Mouse (Mus musculus) embryonic facial prominence, embryonic 12.5 days (tissue): ENCODE data around the gene Nudt3. TPM values are rescaled to one million over a fixed set of nuclear protein-coding genes. Genes with fewer than 3 reads are reported as not detected.

ENCODE experiments used
- ATAC-seq: fragments of 200-750 bp; cut with Nextera tagmentation; 2 replicates; pipeline ENCODE4 v1.8.0; 2017; ENCODE audit not compliant: insufficient number of reproducible peaks, insufficient read depth, low FRiP score, low TSS enrichment
- H3K27ac ChIP-seq: fragments of 300-500 bp; sonication (generic); 2 replicates; pipeline ENCODE4 v1.5.1; 2016; ENCODE audit warnings: mild to moderate bottlenecking
- H3K27me3 ChIP-seq: fragments of 300-500 bp; sonication (generic); 2 replicates; pipeline ENCODE4 v1.6.1; 2016; ENCODE audit warnings: mild to moderate bottlenecking, moderate library complexity
- H3K36me3 ChIP-seq: fragments of 300-500 bp; sonication (generic); 2 replicates; pipeline ENCODE4 v1.6.1; 2016; ENCODE audit warnings: mild to moderate bottlenecking
- H3K4me1 ChIP-seq: fragments of 300-500 bp; sonication (generic); 2 replicates; pipeline ENCODE4 v1.6.1; 2016
- H3K4me2 ChIP-seq: fragments of 300-500 bp; sonication (generic); replicated peaks from 2 replicates; pipeline ENCODE4 v1.6.1; 2016; ENCODE audit warnings: mild to moderate bottlenecking, moderate library complexity
- H3K4me3 ChIP-seq: fragments of 300-500 bp; sonication (generic); 2 replicates; pipeline ENCODE4 v1.5.1; 2016; ENCODE audit warnings: mild to moderate bottlenecking
- H3K9ac ChIP-seq: fragments of 300-500 bp; sonication (generic); 2 replicates; pipeline ENCODE4 v1.6.1; 2016; ENCODE audit warnings: mild to moderate bottlenecking, moderate library complexity
- H3K9me3 ChIP-seq: fragments of 300-500 bp; sonication (generic); 2 replicates; pipeline ENCODE4 v1.6.1; 2016; ENCODE audit warnings: mild to moderate bottlenecking, moderate library complexity
- WGBS: fragments of 180-500 bp; shearing (Covaris S2); methylation state at CpG from one replicate; pipeline ENCODE4 v1.1.7; 2016; 5-methylcytosine and 5-hydroxymethylcytosine counted together
- polyA plus RNA-seq: library from polyadenylated mRNA; unstranded; fragments of >200 nt; fragmentation: Nextera tagmentation; extraction: Ambion mirVana; gene quantifications from 2 replicates; pipeline ENCODE4 v1.2.1, GENCODE M21; 2016

The Nudt3 gene
- polyA plus RNA-seq, 1 experiment from 2014 or later = 135 TPM

DNA sequence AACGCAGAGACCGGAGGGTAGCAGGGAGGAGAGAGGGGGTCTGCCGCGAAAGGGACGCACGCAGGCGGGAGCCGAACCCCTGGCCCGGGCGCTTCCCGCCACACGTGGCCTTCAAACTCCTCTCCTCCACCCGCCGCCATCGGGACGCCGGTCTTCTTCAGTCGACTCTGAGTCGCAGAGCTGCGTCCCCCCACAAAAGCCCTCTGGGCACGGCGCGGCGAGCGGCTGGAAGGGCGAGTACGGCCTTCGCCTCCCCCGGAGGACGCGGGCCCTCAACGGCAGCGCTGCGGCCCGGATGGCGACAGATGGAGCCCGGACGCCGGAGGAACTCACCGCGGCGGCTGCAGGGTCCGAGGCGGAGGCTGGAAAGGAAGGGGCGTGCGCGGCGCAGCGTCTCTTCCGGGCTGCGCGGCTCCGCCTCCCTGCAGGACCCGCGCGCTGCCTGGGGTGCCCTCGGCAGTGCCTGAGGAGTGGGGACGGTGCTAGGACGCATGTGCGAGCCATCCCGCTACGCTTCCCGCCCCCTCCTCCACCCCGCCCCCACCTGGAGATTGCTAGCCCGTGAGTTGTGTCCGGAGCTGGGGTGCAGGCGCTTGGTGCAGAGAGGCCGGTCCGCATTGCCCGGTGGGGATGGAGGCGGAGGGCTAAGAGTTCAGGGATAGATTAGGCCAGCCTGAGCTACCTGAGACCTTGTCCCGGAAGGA is 11.7 kb upstream of the Nudt3 start, which contains the start of gene RPS10-NUDT3:
TSS of gene RPS10-NUDT3 (minus strand) at position 352 of the 704 bp plus-strand sequence.
- H3K36me3 ChIP-seq = peaks cover 42% of the 10 kb centered on the region
- WGBS = under 1% methylated on average over 72 of the region's 72 CpGs

DNA sequence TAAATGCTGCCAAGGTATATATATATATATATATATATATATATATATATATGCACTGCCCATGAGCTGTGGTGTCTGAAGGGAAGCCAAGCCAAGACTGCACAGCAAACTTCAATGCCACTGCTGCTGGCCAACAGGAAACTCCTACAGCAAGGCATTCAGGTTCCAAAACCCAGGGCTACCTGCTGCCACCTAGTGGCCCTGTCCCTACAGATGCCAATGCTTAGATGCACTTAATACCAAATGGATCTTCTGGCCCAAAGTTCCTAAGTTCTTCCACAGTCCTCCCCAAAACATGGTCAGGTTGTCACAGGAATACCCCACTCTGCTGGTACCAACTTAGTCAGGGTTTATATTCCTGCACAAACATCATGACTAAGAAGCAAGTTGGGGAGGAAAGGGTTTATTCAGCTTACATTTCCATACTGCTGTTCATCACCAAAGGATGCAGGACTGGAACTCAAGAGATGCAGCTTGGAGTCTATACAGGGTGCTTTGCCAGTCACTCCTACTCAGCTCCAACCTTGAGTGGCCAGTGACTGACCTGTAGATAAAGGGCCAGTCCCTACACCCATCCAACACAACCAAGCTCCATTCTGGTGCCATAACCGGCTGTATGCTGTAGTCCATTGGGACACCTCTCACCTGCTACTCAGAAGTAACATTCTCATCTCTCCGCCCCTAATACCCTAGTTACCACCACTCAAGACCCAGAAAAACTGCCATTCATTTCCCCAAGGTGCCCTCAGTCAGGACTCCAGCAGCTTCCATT is 6.1 kb upstream of the Nudt3 start:
- H3K4me3 ChIP-seq = no peak overlapping the region
- H3K27me3 ChIP-seq = no peaks in the 10 kb centered on the region
- H3K27ac ChIP-seq = no peak overlapping the region
- H3K36me3 ChIP-seq = peaks cover 46% of the 10 kb centered on the region
- WGBS = 64% methylated on average over 2 of the region's 2 CpGs
- H3K9ac ChIP-seq = no peak overlapping the region
- peaks cover 21% of the 10 kb centered on the region for H3K4me1 ChIP-seq
- no peaks in the 10 kb centered on the region for H3K9me3 ChIP-seq
- ATAC-seq = no peak
- H3K4me2 ChIP-seq = no peak overlapping the region

More for the DNA sequence above, 11.7 kb upstream of the Nudt3 start, which contains the start of gene RPS10-NUDT3:
- Histone ChIP-seq H3K27ac (peak within 1 kb of the TSS; percentile 95), H3K27me3 (no peaks in the 10 kb centered on the region), H3K9ac (peak within 1 kb of the TSS; percentile 96), H3K4me1 (peaks cover 26% of the 10 kb centered on the region), H3K4me2 (peak within 1 kb of the TSS; percentile 92), H3K4me3 (peak within 1 kb of the TSS; percentile 96), H3K9me3 (no peaks in the 10 kb centered on the region)
- peak; percentile 96 for ATAC-seq

DNA sequence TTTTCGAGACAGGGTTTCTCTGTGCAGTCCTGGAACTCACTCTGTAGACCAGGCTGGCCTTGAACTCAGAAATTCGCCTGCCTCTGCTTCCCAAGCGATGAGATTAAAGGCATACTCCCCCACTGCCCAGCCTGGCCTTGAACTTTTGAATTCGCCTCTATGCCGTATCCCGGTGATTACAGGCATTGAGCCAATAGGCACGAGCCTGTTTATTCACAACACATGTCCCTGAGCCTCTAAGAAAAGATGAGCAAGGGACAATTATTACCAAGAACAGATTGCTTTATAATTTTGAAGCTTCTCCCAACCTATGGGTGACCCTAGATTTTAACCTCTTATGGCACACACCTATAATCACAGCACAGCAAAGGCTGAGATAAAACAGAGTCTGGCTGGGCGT is 5.1 kb upstream of the Nudt3 start:
- no peaks in the 10 kb centered on the region for H3K27me3 ChIP-seq
- peaks cover 20% of the 10 kb centered on the region for H3K4me1 ChIP-seq
- H3K9ac ChIP-seq = no peak overlapping the region
- no peak for ATAC-seq
- H3K4me3 ChIP-seq = no peak overlapping the region
- H3K36me3 ChIP-seq = peaks cover 38% of the 10 kb centered on the region
- 85% methylated on average over 8 of the region's 8 CpGs for WGBS
- no peak overlapping the region for H3K4me2 ChIP-seq
- H3K9me3 ChIP-seq = no peaks in the 10 kb centered on the region
- no peak overlapping the region for H3K27ac ChIP-seq

DNA sequence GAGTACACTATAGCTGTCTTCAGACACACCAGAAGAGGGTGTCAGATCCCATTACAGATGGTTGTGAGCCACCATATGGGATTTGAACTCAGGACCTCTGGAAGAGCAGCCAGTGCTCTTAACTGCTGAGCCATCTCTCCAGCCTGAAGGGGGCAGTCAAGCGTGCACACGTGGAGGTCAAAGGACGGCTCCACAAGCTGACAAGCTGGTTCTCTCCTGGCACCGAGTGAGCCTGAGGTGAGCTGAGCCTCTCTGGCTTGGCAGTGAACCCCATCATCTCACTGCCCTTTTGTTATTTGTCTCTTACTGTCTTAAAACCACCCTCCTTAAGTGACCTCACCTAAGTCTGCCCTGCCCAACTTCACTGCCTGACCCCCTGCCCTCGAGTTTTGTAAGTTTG is 4.2 kb upstream of the Nudt3 start:
- ATAC-seq = no peak
- Histone ChIP-seq H3K27ac (no peak overlapping the region), H3K36me3 (peaks cover 28% of the 10 kb centered on the region), H3K9ac (no peak overlapping the region), H3K4me2 (no peak overlapping the region), H3K9me3 (no peaks in the 10 kb centered on the region), H3K4me1 (peaks cover 15% of the 10 kb centered on the region), H3K27me3 (no peaks in the 10 kb centered on the region), H3K4me3 (no peak overlapping the region)
- 40% methylated on average over 5 of the region's 5 CpGs for WGBS

DNA sequence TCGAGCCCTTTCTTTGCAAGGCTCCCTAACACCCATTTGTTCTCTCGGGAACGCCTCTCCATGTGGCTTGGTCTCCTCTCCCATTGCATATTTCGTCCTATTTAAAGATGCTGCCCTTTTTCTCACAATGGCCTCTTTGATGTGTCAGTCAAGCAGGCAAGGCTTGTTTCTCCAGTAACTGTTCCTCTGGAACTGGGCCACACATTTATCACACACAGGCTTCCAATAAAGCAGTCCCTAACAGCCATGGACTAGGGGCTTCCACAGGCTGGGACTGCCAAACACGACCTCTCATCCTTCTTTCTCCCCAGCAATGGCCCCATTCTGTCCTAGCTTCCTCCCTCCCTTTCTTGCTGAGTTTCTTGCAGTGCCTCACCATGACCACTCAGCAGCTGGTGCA is 3.4 kb upstream of the Nudt3 start:
- ATAC-seq = no peak
- Histone ChIP-seq H3K4me2 (no peak overlapping the region), H3K27me3 (no peaks in the 10 kb centered on the region), H3K9me3 (no peaks in the 10 kb centered on the region), H3K36me3 (peaks cover 21% of the 10 kb centered on the region), H3K4me1 (peaks cover 9% of the 10 kb centered on the region; the same call in 1 of the 2 replicates), H3K4me3 (no peak overlapping the region), H3K27ac (no peak overlapping the region), H3K9ac (no peak overlapping the region)
- WGBS = 39% methylated on average over 5 of the region's 5 CpGs

DNA sequence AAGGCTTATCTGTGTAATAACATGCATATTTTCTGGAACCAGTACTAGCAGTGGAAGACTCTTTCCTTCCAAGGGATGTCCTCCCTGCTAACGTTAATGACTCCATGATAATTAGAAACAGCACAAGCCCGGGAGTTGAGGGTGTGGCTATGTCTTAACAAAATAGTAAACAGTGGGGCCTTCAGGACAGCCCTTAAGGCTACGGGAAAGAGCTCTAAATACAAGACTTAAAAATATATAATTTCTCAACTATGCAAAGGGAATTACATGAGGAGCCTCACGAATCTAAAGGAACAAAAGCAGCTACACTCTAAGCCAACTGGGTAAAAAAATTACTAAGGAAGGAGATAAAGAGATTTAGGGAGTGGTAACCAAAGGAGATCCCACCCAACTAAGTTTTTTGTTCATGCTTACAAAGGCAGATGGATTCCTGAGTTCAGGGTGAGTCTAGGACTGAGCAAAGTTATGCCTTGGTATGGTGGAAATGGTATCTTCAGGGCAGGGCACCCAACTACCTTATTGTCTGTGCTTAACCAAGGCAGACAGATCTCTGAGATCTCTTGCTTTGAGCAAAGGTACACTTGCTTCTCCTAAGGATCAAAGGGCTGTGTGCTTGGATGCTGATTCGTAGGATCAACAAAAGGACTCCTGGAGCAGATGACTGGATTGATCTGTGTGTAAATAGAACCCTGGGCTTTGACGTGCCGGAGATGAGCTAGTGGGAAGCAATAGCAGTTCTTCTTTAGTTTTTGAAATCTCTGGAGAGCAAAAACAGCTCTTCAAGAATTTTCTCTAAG is 2.4 kb upstream of the Nudt3 start:
- WGBS = 34% methylated on average over 7 of the region's 7 CpGs
- no peak overlapping the region for H3K4me3 ChIP-seq
- peaks cover 10% of the 10 kb centered on the region for H3K36me3 ChIP-seq
- 0 out of 2 replicates have a peak overlapping the region, but pooled peaks have one; percentile 37 for H3K27ac ChIP-seq
- no peak for ATAC-seq
- H3K4me2 ChIP-seq = no peak overlapping the region
- H3K27me3 ChIP-seq = no peaks in the 10 kb centered on the region
- no peaks in the 10 kb centered on the region for H3K9me3 ChIP-seq
- peaks cover 16% of the 10 kb centered on the region for H3K4me1 ChIP-seq
- H3K9ac ChIP-seq = no peak overlapping the region

DNA sequence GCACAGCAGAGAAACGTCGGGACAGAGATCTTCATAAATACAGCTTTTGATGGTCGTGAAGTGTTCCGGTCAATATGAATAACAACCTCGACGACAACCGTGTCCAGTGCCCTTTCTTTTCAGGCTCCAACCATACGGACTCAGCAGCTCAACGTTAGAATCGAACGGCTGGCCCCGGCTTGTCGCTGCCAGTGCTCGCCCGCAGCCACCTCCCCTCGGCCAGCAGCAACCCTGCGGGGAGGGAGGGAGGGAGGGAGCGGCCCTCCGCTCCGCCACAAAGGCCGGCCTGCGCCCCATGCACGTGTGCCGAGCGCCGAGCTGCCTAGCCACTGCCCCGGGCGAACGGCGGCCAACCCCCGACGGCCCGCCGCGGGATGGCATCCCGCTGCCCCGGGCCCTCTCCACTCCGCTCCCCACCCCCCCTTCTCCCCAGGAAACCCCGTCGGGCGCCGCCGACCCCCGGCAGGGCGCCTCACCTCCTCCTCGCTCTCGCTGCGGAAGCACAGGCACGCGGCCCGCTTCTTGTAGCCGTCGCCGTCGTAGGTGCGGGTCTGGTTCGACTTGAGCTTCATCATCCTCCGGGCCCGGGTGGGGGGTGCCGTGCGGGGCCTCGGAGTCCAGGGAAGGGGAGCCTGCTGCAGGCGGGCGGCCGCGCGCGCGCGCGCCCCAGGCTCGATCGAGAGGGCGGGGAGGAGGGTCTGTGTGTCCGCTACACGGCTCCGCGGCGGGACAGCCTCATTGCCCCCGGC is 510 bp downstream of the Nudt3 start:
- Histone ChIP-seq H3K36me3 (peaks cover 4% of the 10 kb centered on the region), H3K27me3 (no peaks in the 10 kb centered on the region), H3K4me2 (peak overlapping the region; percentile 72), H3K4me1 (peaks cover 18% of the 10 kb centered on the region), H3K9me3 (no peaks in the 10 kb centered on the region), H3K27ac (peak overlapping the region; percentile 94), H3K4me3 (peak overlapping the region; percentile 65), H3K9ac (peak overlapping the region; percentile 93)
- under 1% methylated on average over 69 of the region's 80 CpGs for WGBS
- ATAC-seq = peak; percentile 38; the same call in 1 of the 2 replicates

DNA sequence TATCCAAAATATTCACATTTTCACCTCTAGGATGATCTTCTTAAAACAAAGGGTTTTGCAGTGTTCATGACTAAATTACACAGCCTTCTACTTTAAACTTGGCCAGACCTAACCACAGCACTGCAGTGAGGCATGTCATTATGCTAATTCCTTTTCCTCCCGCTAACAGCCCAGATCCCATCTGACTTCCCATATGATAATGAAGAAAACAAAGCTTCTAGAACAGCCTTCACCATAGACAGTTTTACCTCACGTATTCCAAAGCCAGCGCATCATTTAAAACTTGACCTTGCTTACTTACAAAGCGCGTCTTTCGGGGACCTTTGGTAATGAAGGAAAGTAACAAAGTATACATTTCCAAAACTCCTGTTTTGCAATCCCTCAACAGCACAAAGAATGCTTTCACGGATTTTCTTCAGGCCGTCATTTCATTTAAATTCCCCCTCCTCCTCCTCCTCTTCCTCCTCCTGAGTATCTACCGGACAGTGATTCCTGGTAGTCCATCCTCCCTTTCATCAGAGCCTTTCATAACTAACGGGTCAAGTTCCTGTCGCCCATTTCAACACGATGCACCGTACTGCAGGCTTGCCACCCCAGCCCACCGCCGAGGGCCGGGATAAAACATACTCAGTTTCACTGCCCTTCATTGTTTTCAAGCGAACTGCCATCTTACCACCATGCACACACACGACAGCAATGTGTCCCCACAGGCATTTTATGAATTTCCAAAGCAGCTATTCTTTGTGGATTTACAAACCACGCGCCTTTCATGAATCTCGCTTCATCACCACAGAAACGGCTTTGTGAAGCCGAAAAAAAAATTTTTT is 1.4 kb downstream of the Nudt3 start:
- WGBS = 2% methylated on average over 23 of the region's 23 CpGs
- H3K4me1 ChIP-seq = peaks cover 18% of the 10 kb centered on the region
- no peak for ATAC-seq

DNA sequence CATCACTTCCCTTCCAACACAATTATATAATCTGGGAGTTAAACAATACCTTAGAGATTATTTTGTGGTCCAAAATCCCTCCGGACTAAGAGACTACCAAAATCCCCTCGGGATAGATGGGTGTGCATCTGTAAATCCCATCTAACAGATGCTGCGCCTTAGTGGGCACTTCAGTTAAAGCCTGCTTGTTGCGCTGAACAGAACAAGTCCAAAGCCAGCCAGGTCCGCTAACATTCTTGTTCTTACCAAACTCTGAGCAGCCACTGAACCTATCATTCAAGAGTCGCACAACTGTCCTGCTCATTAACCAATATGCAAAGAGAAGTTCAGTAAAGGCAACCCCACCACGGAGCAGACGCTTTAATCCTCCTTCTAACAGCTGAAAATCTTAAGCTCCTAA is 2.1 kb downstream of the Nudt3 start:
- Histone ChIP-seq H3K27ac (no peak overlapping the region), H3K9me3 (no peaks in the 10 kb centered on the region), H3K4me3 (peak overlapping the region; percentile 65), H3K4me2 (peak overlapping the region; percentile 72), H3K36me3 (peaks cover 16% of the 10 kb centered on the region), H3K27me3 (no peaks in the 10 kb centered on the region), H3K9ac (peak overlapping the region; percentile 93), H3K4me1 (peaks cover 18% of the 10 kb centered on the region)
- 39% methylated on average over 8 of the region's 8 CpGs for WGBS
- ATAC-seq = no peak

More for the DNA sequence above, 1.4 kb downstream of the Nudt3 start:
- Histone ChIP-seq H3K27me3 (no peaks in the 10 kb centered on the region), H3K36me3 (peaks cover 11% of the 10 kb centered on the region), H3K9ac (peak overlapping the region; percentile 93), H3K9me3 (no peaks in the 10 kb centered on the region), H3K4me3 (peak overlapping the region; percentile 65), H3K27ac (peak overlapping the region; percentile 94), H3K4me2 (peak overlapping the region; percentile 72)

DNA sequence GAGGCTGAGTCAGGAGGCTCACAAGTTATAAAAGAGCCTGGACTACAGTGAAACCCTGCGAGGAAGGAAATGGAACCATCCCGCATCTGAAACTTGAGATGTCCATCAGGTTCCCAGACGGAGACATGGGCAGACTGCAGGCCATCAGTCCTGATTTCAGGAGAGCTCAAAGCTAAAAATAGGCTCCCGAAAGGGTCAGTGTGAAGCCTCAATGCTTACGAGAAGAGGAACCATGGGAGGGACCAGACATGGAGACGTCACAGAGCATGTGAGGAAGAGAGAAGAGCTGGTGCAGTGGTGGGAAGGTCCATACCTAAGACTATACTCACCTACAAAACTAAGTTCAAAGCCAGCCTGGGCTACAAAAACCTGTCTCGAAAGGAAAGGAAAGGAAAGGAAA is 7.9 kb downstream of the Nudt3 start:
- Histone ChIP-seq H3K4me1 (peaks cover 11% of the 10 kb centered on the region; the same call in 1 of the 2 replicates), H3K36me3 (peaks cover 23% of the 10 kb centered on the region), H3K27me3 (no peaks in the 10 kb centered on the region), H3K9me3 (no peaks in the 10 kb centered on the region), H3K4me2 (no peak overlapping the region), H3K9ac (no peak overlapping the region), H3K27ac (no peak overlapping the region), H3K4me3 (no peak overlapping the region)
- no peak for ATAC-seq
- WGBS = 66% methylated on average over 7 of the region's 7 CpGs
